Mouse (Mus musculus): Measurements from ENCODE around the gene H2-M10.4.
A peak's percentile ranks its signal among the peaks of the same experiment; 100 is the strongest.
"Not testable (repeated sequence)": the region's sequence is repeated elsewhere in the genome, so short reads cannot be mapped to it uniquely, and the experiment has no call there.

Gene H2-M10.4

GRCm38 (mm10) chr17:36462234-36462633 lies at the start of gene H2-M10.4:
H2-M10.4 (minus strand) TSS chr17:36462334.
- no peak for ATAC-seq (ENCODE audit: low TSS enrichment)

GRCm38 (mm10) chr17:36503910-36504309 lies 41.8 kb upstream of the H2-M10.4 start:
- no peak for ATAC-seq (ENCODE audit: low TSS enrichment)

GRCm38 (mm10) chr17:36500435-36500834 lies 38.3 kb upstream of the H2-M10.4 start:
- ATAC-seq (ENCODE audit: low TSS enrichment) = no peak

- not testable (repeated sequence) for ATAC-seq (ENCODE audit: low TSS enrichment)
Observed at GRCm38 (mm10) chr17:36488181-36488580, 26.0 kb upstream of the H2-M10.4 start.

DNA sequence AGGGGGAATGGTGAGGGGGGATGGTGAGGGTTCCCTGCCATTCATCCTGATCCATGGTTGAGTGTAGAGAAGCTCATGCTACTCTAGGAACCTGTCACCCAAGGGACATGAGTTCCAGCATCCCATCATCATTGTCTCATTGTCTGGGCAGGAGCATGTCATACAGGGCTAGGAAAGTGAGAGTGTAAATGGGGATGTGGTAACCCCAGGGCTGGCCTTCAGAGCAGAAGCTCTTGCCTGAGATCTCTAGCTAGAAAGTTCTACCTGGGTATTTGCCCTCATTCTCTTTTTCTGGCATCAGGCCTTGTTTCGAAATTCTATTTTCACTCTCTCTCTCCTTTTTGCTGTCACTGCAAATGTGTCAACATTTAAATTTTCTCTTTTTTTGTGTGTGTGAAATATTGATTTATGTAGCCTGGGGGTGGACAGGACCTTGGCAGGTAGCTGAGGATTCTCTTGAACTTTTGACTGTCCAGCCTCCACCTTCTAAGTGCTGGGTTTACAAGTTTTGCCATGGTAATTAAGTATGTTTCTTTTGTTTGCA lies 24.6 kb upstream of the H2-M10.4 start:
- ATAC-seq (ENCODE audit: low TSS enrichment) = no peak

DNA sequence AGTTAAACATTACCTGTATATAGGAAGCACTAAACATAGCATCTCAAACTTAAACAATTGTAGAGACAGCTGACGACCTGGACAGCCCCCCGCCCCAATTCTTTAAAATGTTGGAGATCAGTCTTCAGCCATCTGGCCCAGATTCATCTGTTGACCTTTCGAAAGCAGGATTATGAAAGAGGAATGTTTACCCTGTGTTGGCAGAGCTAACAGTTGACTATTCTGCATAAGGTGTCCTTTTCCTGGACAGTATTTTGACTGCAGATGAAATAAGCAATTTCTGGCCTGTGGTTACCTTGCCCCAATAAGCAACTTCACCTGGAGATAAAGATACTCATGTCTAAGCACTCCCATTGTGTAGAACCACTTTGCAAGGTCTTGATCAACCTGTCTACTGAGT lies 21.7 kb upstream of the H2-M10.4 start:
- ATAC-seq (ENCODE audit: low TSS enrichment) = no peak

DNA sequence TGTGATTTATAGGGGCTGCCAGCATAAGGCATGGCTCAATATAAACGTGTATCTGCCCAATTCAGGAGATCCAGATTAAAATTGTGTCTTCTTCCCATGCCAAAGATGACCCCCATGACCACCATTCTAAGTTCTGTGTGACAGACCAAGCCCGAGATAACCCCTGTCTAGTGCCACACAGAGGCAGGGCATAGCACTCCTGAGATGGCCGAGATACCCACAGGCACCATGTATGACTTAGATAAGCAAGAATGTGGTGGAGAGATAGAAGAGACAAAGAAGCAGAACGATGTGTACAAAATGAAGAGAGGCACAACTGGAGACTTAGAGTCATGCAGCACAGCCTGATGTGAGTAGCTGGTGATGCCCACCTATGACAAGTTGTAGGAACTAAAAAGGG lies 5.9 kb downstream of the H2-M10.4 start:
- ATAC-seq (ENCODE audit: low TSS enrichment) = no peak

- ATAC-seq (ENCODE audit: low TSS enrichment) = no peak
Observed at GRCm38 (mm10) chr17:36431411-36431810, 30.7 kb downstream of the H2-M10.4 start.

- ATAC-seq (ENCODE audit: low TSS enrichment) = 0 out of 2 replicates have a peak, but pooled peaks have one; percentile 31
Observed at GRCm38 (mm10) chr17:36418091-36418754, 43.9 kb downstream of the H2-M10.4 start.

DNA sequence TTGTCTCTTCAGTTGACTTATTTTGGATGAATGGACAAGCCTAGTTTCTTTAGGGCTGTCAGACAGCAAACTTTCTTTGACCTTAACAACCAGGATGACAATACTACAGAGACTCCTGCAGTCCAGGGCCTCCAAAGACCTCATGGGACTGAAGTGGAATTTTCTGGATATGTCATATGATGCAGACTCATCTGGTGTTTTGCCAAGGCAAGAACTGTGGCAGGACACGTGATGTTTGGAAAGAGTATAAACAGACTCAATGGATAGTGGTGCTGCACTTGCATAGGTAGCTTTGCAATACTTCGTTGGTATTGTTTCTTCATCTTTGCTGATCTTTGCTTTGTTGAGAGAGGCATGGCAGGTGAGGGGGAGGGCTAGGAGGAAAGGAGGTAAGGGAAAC lies 44.7 kb downstream of the H2-M10.4 start:
- no peak for ATAC-seq (ENCODE audit: low TSS enrichment)

GRCm38 (mm10) chr17:36415407-36415806 lies 46.7 kb downstream of the H2-M10.4 start:
- no peak for ATAC-seq (ENCODE audit: low TSS enrichment)

DNA sequence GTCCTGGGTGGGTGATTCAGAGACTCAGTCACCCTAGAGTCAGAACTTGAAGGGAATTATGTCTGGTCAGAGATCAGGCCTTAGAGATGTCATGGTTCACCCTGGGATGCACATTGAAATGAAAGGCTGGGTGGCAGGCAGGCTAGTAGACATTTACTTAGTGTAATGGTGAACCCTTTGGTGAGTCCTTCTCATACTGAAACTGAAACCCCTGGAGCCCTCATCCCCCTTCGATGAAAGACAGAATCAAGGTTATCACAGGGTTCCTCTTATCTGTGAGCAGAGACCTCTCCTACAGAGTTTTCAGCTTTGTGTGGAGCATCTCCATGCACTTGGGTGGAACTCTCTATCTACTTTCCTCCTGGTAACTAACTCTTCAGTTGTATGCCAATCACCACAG lies 47.8 kb downstream of the H2-M10.4 start:
- no peak for ATAC-seq (ENCODE audit: low TSS enrichment)

Data from frontal cortex, adult (tissue).